Comparison of ENCODE assay signal across 7 mouse cellular contexts in the genomic region with DNA sequence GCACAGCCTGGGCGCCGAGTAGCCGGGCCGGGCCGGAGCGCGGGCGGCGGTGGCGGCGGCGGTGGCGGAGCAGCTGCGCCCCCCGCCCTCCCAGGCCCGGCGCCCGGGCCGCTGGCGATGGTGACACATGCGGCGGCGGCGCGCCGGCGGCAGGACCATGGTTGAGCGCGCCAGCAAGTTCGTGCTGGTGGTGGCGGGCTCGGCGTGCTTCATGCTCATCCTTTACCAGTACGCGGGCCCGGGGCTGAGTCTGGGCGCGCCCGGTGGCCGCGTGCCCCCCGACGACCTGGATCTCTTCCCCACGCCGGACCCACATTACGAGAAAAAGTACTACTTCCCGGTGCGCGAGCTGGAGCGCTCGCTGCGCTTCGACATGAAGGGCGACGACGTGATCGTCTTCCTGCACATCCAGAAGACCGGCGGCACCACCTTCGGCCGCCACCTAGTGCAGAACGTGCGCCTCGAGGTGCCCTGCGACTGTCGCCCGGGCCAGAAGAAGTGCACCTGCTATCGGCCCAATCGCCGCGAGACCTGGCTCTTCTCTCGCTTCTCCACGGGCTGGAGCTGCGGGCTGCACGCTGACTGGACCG. TPM values are rescaled to one million over a fixed set of nuclear protein-coding genes. Genes with fewer than 3 reads are reported as not detected.
DNase-seq lines count a peak whose midpoint lies in the region; ATAC-seq and TF ChIP-seq lines count a peak whose summit lies in the region.

No protein-coding gene starts in this region.

- TF ChIP-seq EP300 in CH12.LX (IDR thresholded peaks at IDR 0.05; ENCODE audit: low read length): no peak

- no peaks in the 10 kb centered on the region for H3K9me3 ChIP-seq in CH12.LX (replicated peaks; ENCODE audit: low read length)
- no peaks in the 10 kb centered on the region for H3K9me3 ChIP-seq in embryonic facial prominence, embryonic 14.5 days (ENCODE audit: control insufficient read depth, low read length)
- no peaks in the 10 kb centered on the region for H3K9me3 ChIP-seq in hindbrain, embryonic 12.5 days (replicated peaks)
- no peaks in the 10 kb centered on the region for H3K9me3 ChIP-seq in limb, embryonic 10.5 days (replicated peaks)
- no peaks in the 10 kb centered on the region for H3K9me3 ChIP-seq in midbrain, embryonic 10.5 days (replicated peaks)

- H3K4me1 ChIP-seq in CH12.LX (ENCODE audit: control insufficient read depth in 1 of 2, insufficient read depth in 2 of 2): peaks cover 25 to 73% of the 10 kb centered on the region in 2 experiments
- peaks cover 55% of the 10 kb centered on the region for H3K4me1 ChIP-seq in embryonic facial prominence, embryonic 14.5 days (ENCODE audit: control insufficient read depth, insufficient read depth, low read length)
- peaks cover 69% of the 10 kb centered on the region for H3K4me1 ChIP-seq in hindbrain, embryonic 12.5 days
- H3K4me1 ChIP-seq in limb, embryonic 10.5 days: peaks cover 68% of the 10 kb centered on the region
- peaks cover 88% of the 10 kb centered on the region for H3K4me1 ChIP-seq in midbrain, embryonic 10.5 days

- TF ChIP-seq RAD21 in CH12.LX (IDR thresholded peaks at IDR 0.05; ENCODE audit: low read depth, low read length): no peak; the same call in 1 of the 2 replicates

- in situ Hi-C loops in CH12.LX (cut with MboI; ENCODE audit: low pct_ligation_motif_present, low pct_unique_long_range_greater_than_20kb, low sequenced_read_pairs): loop anchor here (5.0 to 10.0 kb wide), 3 partner anchors 44 to 226 kb away; no protein-coding TSS in a partner anchor

- DNase-seq in CH12.LX (ENCODE audit: extremely low read depth): peak; percentile 57
- peak; percentile 61 for DNase-seq in R1 (ENCODE audit: low read depth, low spot score)
- peak; percentile 54 for DNase-seq in embryonic facial prominence, embryonic 14.5 days (ENCODE audit: low spot score)
- DNase-seq in limb, embryonic 10.5 days (ENCODE audit: low spot score): no peak
- DNase-seq in midbrain, embryonic 10.5 days (ENCODE audit: low spot score): peak; percentile 62
- peak; percentile 34 to 52 for DNase-seq in spleen, postnatal 14 days (ENCODE audit: low spot score in 2 of 2)

- dilution Hi-C loops in CH12.LX (cut with MboI; ENCODE audit: extremely low pct_ligation_motif_present, extremely low pct_unique_long_range_greater_than_20kb, low sequenced_read_pairs): no loop called here

- ATAC-seq in embryonic facial prominence, embryonic 14.5 days (ENCODE audit: low read depth): peak; percentile 60; the same call in 1 of the 2 replicates
- peak; percentile 60 for ATAC-seq in hindbrain, embryonic 12.5 days (ENCODE audit: low FRiP score)

- peaks cover 0 to 26% of the 10 kb centered on the region in 2 experiments for H3K36me3 ChIP-seq in CH12.LX (replicated peaks in 1 of 2; ENCODE audit: control insufficient read depth in 1 of 2, insufficient read depth in 1 of 2, low read length in 1 of 2)
- 0 out of 2 replicates have a peak, but pooled peaks cover 4% of the 10 kb centered on the region for H3K36me3 ChIP-seq in embryonic facial prominence, embryonic 14.5 days (ENCODE audit: control insufficient read depth, insufficient read depth, low read length)
- H3K36me3 ChIP-seq in hindbrain, embryonic 12.5 days: no peaks in the 10 kb centered on the region
- 0 out of 2 replicates have a peak, but pooled peaks cover 5% of the 10 kb centered on the region for H3K36me3 ChIP-seq in limb, embryonic 10.5 days
- peaks cover 25% of the 10 kb centered on the region for H3K36me3 ChIP-seq in midbrain, embryonic 10.5 days

- peak in 1 of 2 experiments; percentile 16; a peak in 1 of 4 replicates for TF ChIP-seq CTCF in CH12.LX (conservative IDR thresholded peaks at IDR 0.05 in 1 of 2, IDR thresholded peaks at IDR 0.05 in 1 of 2; ENCODE audit: low read depth in 2 of 2, low read length in 2 of 2)

- H3K27ac ChIP-seq in CH12.LX (ENCODE audit: insufficient read depth, low read depth): no peak overlapping the region
- 0 out of 2 replicates have a peak overlapping the region, but pooled peaks have one; percentile 61 for H3K27ac ChIP-seq in embryonic facial prominence, embryonic 14.5 days (replicated peaks; ENCODE audit: low read depth, low read length)
- peak overlapping the region; percentile 79 for H3K27ac ChIP-seq in hindbrain, embryonic 12.5 days
- peak overlapping the region; percentile 82 for H3K27ac ChIP-seq in limb, embryonic 10.5 days
- H3K27ac ChIP-seq in midbrain, embryonic 10.5 days (replicated peaks): peak overlapping the region; percentile 90

- H3K4me3 ChIP-seq in CH12.LX (replicated peaks in 1 of 3; ENCODE audit: low read depth in 2 of 3, low read length in 2 of 3, poor library complexity in 1 of 3): peak overlapping the region; percentile 71 to 79 (median 75)
- H3K4me3 ChIP-seq in embryonic facial prominence, embryonic 14.5 days (ENCODE audit: low read depth, low read length): peak overlapping the region; percentile 89
- peak overlapping the region; percentile 83 for H3K4me3 ChIP-seq in hindbrain, embryonic 12.5 days
- H3K4me3 ChIP-seq in limb, embryonic 10.5 days: peak overlapping the region; percentile 62
- peak overlapping the region; percentile 83 for H3K4me3 ChIP-seq in midbrain, embryonic 10.5 days

- peaks cover 3% of the 10 kb centered on the region for H3K27me3 ChIP-seq in CH12.LX (replicated peaks)
- no peaks in the 10 kb centered on the region for H3K27me3 ChIP-seq in embryonic facial prominence, embryonic 14.5 days (replicated peaks; ENCODE audit: control insufficient read depth, insufficient read depth, low read length)
- H3K27me3 ChIP-seq in hindbrain, embryonic 12.5 days: peaks cover 4% of the 10 kb centered on the region; the same call in 1 of the 2 replicates
- H3K27me3 ChIP-seq in limb, embryonic 10.5 days (ENCODE audit: low read depth, poor library complexity, severe bottlenecking): peaks cover 33% of the 10 kb centered on the region
- H3K27me3 ChIP-seq in midbrain, embryonic 10.5 days (ENCODE audit: low read depth, poor library complexity, severe bottlenecking): peaks cover 21% of the 10 kb centered on the region

- peak overlapping the region; percentile 59 for H3K9ac ChIP-seq in CH12.LX (ENCODE audit: insufficient read depth, low read depth)
- peak overlapping the region; percentile 82 for H3K9ac ChIP-seq in embryonic facial prominence, embryonic 14.5 days (ENCODE audit: low read depth, low read length)
- H3K9ac ChIP-seq in hindbrain, embryonic 12.5 days: peak overlapping the region; percentile 89

- H3K4me2 ChIP-seq in CH12.LX (ENCODE audit: insufficient read depth, low read depth, poor library complexity, severe bottlenecking): peak overlapping the region; percentile 90
- peak overlapping the region; percentile 97 for H3K4me2 ChIP-seq in embryonic facial prominence, embryonic 14.5 days (ENCODE audit: low read depth, low read length)
- H3K4me2 ChIP-seq in hindbrain, embryonic 12.5 days (replicated peaks): peak overlapping the region; percentile 97

- no peak for TF ChIP-seq POLR2A in CH12.LX (IDR thresholded peaks at IDR 0.05; ENCODE audit: low read depth, low read length)

- WGBS in embryonic facial prominence, embryonic 14.5 days: under 1% methylated on average over 29 of the region's 76 CpGs
- under 1% methylated on average over 49 of the region's 76 CpGs for WGBS in hindbrain, embryonic 12.5 days
- WGBS in limb, embryonic 10.5 days: 4% methylated on average over 75 of the region's 76 CpGs
- WGBS in midbrain, embryonic 10.5 days: under 1% methylated on average over 76 of the region's 76 CpGs

- H3K79me2 ChIP-seq in CH12.LX (replicated peaks; ENCODE audit: control insufficient read depth, extremely low read depth, insufficient read depth, poor library complexity, severe bottlenecking): peaks cover 33% of the 10 kb centered on the region

TF ChIP-seq in CH12.LX, 34 proteins besides CTCF, POLR2A, EP300 and RAD21:
- TF ChIP-seq BHLHE40 (IDR thresholded peaks at IDR 0.05; ENCODE audit: low read depth, low read length) (peak; percentile 58; the same call in 1 of the 2 replicates), MXI1 (IDR thresholded peaks at IDR 0.05; ENCODE audit: low read depth, low read length) (peak; percentile 18), ETS1 (conservative IDR thresholded peaks at IDR 0.05; ENCODE audit: low read depth, low read length) (no peak), TCF12 (IDR thresholded peaks at IDR 0.05; ENCODE audit: low read depth, low read length) (peak; percentile 31; the same call in 1 of the 2 replicates), UBTF (IDR thresholded peaks at IDR 0.05; ENCODE audit: low read depth, low read length) (0 out of 2 replicates have a peak, but pooled peaks have one; percentile 85), ZNF384 (IDR thresholded peaks at IDR 0.05; ENCODE audit: low read depth, low read length) (no peak), MAX (IDR thresholded peaks at IDR 0.05; ENCODE audit: low read length) (peak; percentile 19; the same call in 1 of the 2 replicates), SIN3A (IDR thresholded peaks at IDR 0.05; ENCODE audit: low read length) (peak; percentile 48; the same call in 1 of the 2 replicates), USF1 (IDR thresholded peaks at IDR 0.05; ENCODE audit: low read depth, low read length) (no peak)

RNA-seq across cellular contexts. Expression of a gene that starts 0.4 kb away (rescaled TPM):
- total RNA-seq in CH12.LX (2012; rRNA removed) (14.0 and 17.7 TPM in 2 replicates), CH12.LX (2014; rRNA removed) (8.2 and 9.1 TPM in 2 replicates)
- polyA plus RNA-seq in CH12.LX (2012; ENCODE audit: insufficient read length, low read depth): 18.1 and 18.6 TPM in 2 replicates
- 10.1 and 11.5 TPM in 2 replicates for polyA plus RNA-seq in embryonic facial prominence, embryonic 14.5 days (2014; fragmentation: Nextera tagmentation; extraction: Ambion mirVana)
- 20.5 and 22.0 TPM in 2 replicates for polyA plus RNA-seq in hindbrain, embryonic 12.5 days (2016; fragmentation: Nextera tagmentation; extraction: Ambion mirVana)
- 3.0 and 3.6 TPM in 2 replicates for polyA plus RNA-seq in limb, embryonic 10.5 days (2016; fragmentation: Nextera tagmentation; extraction: Ambion mirVana)
- polyA plus RNA-seq in midbrain, embryonic 10.5 days (2016; fragmentation: Nextera tagmentation; extraction: Ambion mirVana): 4.9 and 5.4 TPM in 2 replicates
